Mouse (Mus musculus) ES-E14 (cell line): ENCODE data around the gene Poln. TPM values are rescaled to one million over a fixed set of nuclear protein-coding genes. Genes with fewer than 3 reads are reported as not detected.

Source experiments
- DNase-seq: peaks from one replicate; pipeline ENCODE4 v3.0.0-alpha.2; 2013; ENCODE audit warnings: low read depth, low spot score
- H3K27ac ChIP-seq: 2 replicates; pipeline ENCODE4 v1.5.1; 2012; ENCODE audit warnings: low read depth, mild to moderate bottlenecking, low read length, moderate library complexity, mixed read lengths; ENCODE audit not compliant: poor library complexity, insufficient read depth, severe bottlenecking
- H3K36me3 ChIP-seq: 2 replicates; pipeline ENCODE4 v1.6.1; 2012; ENCODE audit warnings: mild to moderate bottlenecking, low read length, moderate library complexity, mixed read lengths; ENCODE audit not compliant: control insufficient read depth, poor library complexity, insufficient read depth, severe bottlenecking
- H3K4me1 ChIP-seq, 2 experiments: fragments of 150-350 bp in 1 of 2; sonication (generic) in 1 of 2; 2 replicates each; pipeline ENCODE4 v1.6.1; 2012; ENCODE audit warnings: low read length in 2 of 2, mild to moderate bottlenecking in 1 of 2, mixed read lengths in 1 of 2; ENCODE audit not compliant: control insufficient read depth in 2 of 2, insufficient read depth in 2 of 2, poor library complexity in 1 of 2
- H3K4me3 ChIP-seq, 2 experiments: fragments of 150-350 bp in 1 of 2; sonication (generic) in 1 of 2; 2 replicates each; pipeline ENCODE4 v1.5.1; 2012; ENCODE audit warnings: low read length in 2 of 2, low read depth in 1 of 2, mild to moderate bottlenecking in 1 of 2, mixed read lengths in 1 of 2; ENCODE audit not compliant: insufficient read depth in 1 of 2, poor library complexity in 1 of 2, severe bottlenecking in 1 of 2
- H3K9ac ChIP-seq: 2 replicates; pipeline ENCODE4 v1.6.1; 2012; ENCODE audit warnings: low read depth, mild to moderate bottlenecking, low read length, mixed read lengths; ENCODE audit not compliant: poor library complexity, insufficient read depth, severe bottlenecking
- H3K9me3 ChIP-seq: fragments of 150-350 bp; sonication (generic); 2 replicates; pipeline ENCODE4 v1.6.1; 2012; ENCODE audit warnings: low read depth, mild to moderate bottlenecking, low read length; ENCODE audit not compliant: control insufficient read depth, insufficient read depth
- CHD2 ChIP-seq: IDR thresholded peaks from 2 replicates; pipeline ENCODE4 v1.6.1; 2014; ENCODE audit warnings: mild to moderate bottlenecking, low read depth, low read length, inconsistent platforms
- HCFC1 ChIP-seq: IDR thresholded peaks from 2 replicates; pipeline ENCODE4 v1.6.1; 2012; ENCODE audit warnings: low read length, inconsistent platforms, borderline replicate concordance; ENCODE audit not compliant: insufficient read depth
- MAFK ChIP-seq: IDR thresholded peaks from 2 replicates; pipeline ENCODE4 v1.6.1; 2014; ENCODE audit warnings: mild to moderate bottlenecking, low read depth, low read length, inconsistent platforms; ENCODE audit not compliant: insufficient read depth
- ZC3H11A ChIP-seq: IDR thresholded peaks from 2 replicates; pipeline ENCODE4 v1.6.1; 2012; ENCODE audit warnings: low read depth, mild to moderate bottlenecking, inconsistent platforms, low read length, borderline replicate concordance
- ZNF384 ChIP-seq: IDR thresholded peaks from 2 replicates; pipeline ENCODE4 v1.6.1; 2012; ENCODE audit warnings: low read depth, low read length, inconsistent platforms
- in situ Hi-C, 2 experiments: fragments of 600-800 bp; cut with MboI; formaldehyde crosslinking; loops; one replicate each; pipeline ENCODE4 v1.15.1; 2025; ENCODE audit warnings: low sequenced_read_pairs in 2 of 2, inconsistent platforms in 1 of 2; ENCODE audit not compliant: unreplicated experiment in 2 of 2
- total RNA-seq: library from RNA; depleted of rRNA; stranded (reverse); fragments of 300-350 nt; gene quantifications from 2 replicates; pipeline ENCODE4 v1.2.3, GENCODE M21; 2012

The Poln gene
- total RNA-seq, 1 experiment, result 0.18 TPM

- no peaks in the 10 kb centered on the region for H3K9me3 ChIP-seq
- TF ChIP-seq CHD2 (no peak), ZNF384 (no peak), HCFC1 (no peak), MAFK (no peak), ZC3H11A (no peak)
- no peak for DNase-seq
- no peaks in the 10 kb centered on the region for H3K4me1 ChIP-seq
- H3K4me3 ChIP-seq, result no peak overlapping the region
- H3K36me3 ChIP-seq, result no peaks in the 10 kb centered on the region
- in situ Hi-C loops, result no loop called here
- no peak overlapping the region for H3K9ac ChIP-seq
- no peak overlapping the region for H3K27ac ChIP-seq
These were observed 26.5 kb upstream of the Poln start for GRCm38 (mm10) chr5:34195786-34196185.

- Histone ChIP-seq H3K4me3 (no peak overlapping the region), H3K36me3 (no peaks in the 10 kb centered on the region), H3K9me3 (no peaks in the 10 kb centered on the region), H3K27ac (no peak overlapping the region), H3K4me1 (no peaks in the 10 kb centered on the region), H3K9ac (no peak overlapping the region)
- in situ Hi-C loops, result no loop called here
- DNase-seq, result no peak
- TF ChIP-seq ZNF384 (no peak), CHD2 (no peak), MAFK (no peak), ZC3H11A (no peak), HCFC1 (no peak)
These were observed 25.9 kb upstream of the Poln start for GRCm38 (mm10) chr5:34194975-34195662.

GRCm38 (mm10) chr5:34194426-34194825 is 25.2 kb upstream of the Poln start:
- H3K4me1 ChIP-seq, result no peaks in the 10 kb centered on the region

GRCm38 (mm10) chr5:34191843-34192242 is 22.6 kb upstream of the Poln start:
- no peak for DNase-seq
- H3K9ac ChIP-seq, result no peak overlapping the region
- no peaks in the 10 kb centered on the region for H3K36me3 ChIP-seq
- no peak overlapping the region for H3K4me3 ChIP-seq
- no peaks in the 10 kb centered on the region for H3K4me1 ChIP-seq
- H3K27ac ChIP-seq, result no peak overlapping the region
- TF ChIP-seq HCFC1 (no peak), ZC3H11A (no peak), ZNF384 (no peak)
- in situ Hi-C loops, result no loop called here
- H3K9me3 ChIP-seq, result no peaks in the 10 kb centered on the region

More at GRCm38 (mm10) chr5:34194426-34194825, 25.2 kb upstream of the Poln start:
- DNase-seq, result no peak
- H3K9ac ChIP-seq, result no peak overlapping the region
- no peaks in the 10 kb centered on the region for H3K36me3 ChIP-seq
- H3K27ac ChIP-seq, result no peak overlapping the region
- TF ChIP-seq MAFK, result no peak
- no peak for TF ChIP-seq ZNF384
- TF ChIP-seq HCFC1, result no peak
- no peak for TF ChIP-seq CHD2
- TF ChIP-seq ZC3H11A, result no peak
- no peaks in the 10 kb centered on the region for H3K9me3 ChIP-seq
- in situ Hi-C loops, result no loop called here
- H3K4me3 ChIP-seq, result no peak overlapping the region

GRCm38 (mm10) chr5:34191021-34191420 is 21.8 kb upstream of the Poln start:
- no peak overlapping the region for H3K27ac ChIP-seq
- H3K36me3 ChIP-seq, result no peaks in the 10 kb centered on the region
- no peak for DNase-seq
- H3K4me1 ChIP-seq, result no peaks in the 10 kb centered on the region
- in situ Hi-C loops, result no loop called here
- TF ChIP-seq ZNF384, result no peak
- no peak for TF ChIP-seq HCFC1
- no peak for TF ChIP-seq MAFK
- no peak for TF ChIP-seq CHD2
- no peak for TF ChIP-seq ZC3H11A
- no peaks in the 10 kb centered on the region for H3K9me3 ChIP-seq
- H3K9ac ChIP-seq, result no peak overlapping the region
- H3K4me3 ChIP-seq, result no peak overlapping the region
